Mouse (Mus musculus): Measurements from ENCODE around the gene Nt5dc2.

The Nt5dc2 gene

DNA sequence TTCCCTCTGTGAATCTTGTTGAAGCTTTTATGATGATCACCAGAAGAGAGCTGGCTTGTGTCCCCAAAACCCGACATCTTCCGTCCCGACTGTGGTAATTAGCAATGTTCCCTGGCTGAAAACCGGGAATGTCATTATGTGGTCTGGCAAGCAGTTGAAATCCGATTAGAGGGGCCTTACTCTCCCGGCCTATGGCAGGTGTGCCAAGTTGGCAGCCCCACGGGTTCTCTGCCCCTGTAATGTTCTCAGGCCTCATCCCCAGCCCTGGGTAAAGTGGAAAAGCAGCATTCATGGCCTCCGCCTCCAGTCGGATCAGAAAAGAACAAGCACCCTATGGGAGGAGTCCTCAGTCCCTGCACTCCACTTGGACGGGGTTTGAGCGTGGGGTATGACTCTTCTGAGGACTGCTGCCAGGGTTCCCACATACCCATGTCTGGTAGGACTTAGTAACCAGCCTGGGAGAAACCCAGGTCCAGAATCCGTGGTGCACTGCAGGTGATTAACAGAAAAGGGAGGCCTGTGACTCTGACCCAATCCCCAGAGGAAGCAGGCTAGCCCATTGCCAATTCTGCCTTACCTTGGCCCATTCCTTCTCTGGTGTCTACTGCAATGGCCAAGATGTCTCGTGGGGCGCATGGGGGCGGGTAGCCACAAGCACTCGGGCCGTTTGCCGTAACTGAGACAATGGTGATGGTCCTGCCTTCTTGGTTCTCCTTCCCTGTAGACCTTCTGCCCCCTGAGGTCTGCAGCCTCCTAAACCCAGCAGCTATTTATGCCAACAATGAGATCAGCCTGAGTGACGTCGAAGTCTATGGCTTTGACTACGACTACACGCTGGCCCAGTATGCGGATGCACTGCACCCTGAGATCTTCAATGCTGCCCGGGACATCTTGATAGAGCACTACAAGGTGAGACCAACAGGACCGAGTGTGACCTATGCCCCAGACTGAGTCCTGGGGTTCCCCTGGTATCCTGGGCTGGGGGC is 3.5 kb downstream of the Nt5dc2 start:
- no peak for ATAC-seq (ENCODE audit: low TSS enrichment)

DNA sequence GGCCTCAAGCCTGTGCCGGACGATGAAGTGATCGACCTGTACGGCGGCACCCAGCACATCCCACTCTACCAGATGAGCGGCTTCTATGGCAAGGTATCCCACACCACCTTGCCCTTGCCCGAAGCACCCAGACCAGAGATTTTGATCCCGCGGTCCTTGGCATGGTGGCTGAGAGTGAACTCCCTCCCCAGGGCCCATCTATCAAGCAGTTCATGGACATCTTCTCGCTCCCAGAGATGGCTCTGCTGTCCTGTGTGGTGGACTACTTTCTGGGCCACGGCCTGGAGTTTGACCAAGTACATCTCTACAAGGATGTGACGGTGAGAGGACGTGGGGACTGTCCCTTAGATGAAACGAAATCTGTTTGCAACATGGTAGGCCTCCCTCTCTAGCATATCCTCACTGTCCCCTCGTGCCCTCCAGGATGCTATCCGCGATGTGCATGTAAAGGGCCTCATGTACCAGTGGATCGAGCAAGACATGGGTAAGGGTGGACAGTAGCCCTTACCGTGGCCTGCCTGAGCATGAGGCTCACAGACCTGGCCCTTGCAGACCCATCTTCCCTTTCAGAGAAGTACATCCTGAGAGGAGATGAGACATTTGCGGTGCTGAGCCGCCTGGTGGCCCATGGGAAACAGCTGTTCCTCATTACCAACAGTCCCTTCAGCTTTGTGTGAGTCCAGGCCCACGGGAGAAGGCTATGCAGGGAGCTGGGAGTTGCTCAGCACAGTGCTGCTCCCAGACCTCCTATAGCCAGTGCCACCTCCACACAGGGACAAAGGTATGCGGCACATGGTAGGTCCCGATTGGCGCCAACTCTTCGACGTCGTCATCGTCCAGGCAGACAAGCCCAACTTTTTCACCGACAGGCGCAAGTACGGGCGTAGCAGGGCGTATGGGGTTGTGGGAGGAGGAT is 4.9 kb downstream of the Nt5dc2 start:
- ATAC-seq (ENCODE audit: low TSS enrichment) = no peak

DNA sequence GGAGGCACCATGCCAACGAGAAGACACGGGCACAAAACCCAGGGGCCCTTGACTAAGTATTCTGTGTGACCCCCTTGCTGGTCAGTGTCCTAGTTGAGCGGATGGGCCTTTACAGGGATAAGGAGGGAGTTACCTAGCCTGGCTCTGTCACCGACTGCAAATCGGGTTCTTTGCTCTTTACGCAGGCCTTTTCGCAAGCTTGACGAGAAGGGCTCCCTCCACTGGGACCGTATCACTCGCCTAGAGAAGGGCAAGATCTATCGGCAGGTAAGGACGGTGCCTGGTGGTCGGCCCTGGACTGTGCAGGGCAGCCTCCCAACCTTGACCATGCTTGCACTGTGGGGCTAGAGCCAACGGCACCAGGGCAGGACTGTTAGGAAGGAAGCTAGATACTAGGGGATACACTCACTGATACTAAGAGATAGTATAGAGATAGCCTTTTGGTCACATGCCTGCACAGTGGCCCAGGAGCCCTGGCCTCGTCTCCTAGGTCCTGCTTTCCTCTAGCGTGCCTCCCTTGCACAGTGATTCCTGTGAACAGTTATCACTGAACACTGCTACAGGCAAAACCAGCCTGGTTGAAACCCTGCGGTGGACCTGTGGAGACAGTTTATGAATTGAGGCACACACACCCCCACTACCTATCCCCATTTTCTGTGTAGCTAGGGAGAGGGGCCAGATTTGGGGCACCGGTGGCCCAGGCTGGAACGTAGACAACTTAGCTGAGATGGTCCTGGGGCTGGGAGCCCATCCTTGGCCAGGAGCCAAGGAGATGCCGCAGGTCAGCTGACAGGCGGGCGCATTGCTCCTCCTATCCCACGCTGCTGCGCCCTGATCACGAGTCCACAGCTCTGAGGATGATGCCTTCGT is 5.8 kb downstream of the Nt5dc2 start:
- ATAC-seq (ENCODE audit: low TSS enrichment) = no peak

DNA sequence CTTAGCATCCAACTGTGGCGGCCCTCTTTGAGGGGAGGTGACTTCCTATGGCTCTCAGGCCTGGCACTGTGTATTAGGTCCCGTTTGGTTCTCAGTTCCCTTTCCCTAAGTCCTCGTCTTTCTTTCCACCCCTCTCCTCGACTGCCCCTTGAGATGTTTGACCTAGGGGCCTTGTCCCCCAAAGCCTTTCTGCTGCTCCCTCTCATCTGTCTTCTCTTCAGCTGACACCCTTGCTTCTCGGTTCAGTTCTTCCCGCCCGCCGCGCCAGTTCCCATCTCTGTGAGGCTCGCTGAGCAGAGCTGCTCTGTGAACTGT is 6.4 kb downstream of the Nt5dc2 start:
- ATAC-seq (ENCODE audit: low TSS enrichment) = no peak

DNA sequence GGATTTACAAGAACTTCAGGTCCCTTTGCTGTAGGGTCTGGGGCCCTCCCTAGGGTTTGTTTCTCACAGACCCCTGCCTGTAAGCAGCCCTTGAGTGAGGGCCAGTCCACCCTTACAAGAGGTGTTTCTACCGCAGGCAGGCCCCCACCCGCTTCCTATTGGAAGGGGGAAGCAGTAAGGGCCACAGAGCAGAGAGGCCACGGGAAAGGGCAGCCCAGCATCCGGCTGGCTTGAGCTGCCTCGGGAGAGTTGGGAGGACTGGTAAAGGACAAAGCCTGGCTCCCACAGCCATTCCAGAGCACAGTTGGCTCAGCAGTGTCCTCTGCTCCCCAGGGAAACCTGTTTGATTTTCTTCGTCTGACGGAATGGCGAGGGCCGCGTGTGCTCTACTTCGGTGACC is 6.9 kb downstream of the Nt5dc2 start:
- no peak for ATAC-seq (ENCODE audit: low TSS enrichment)

DNA sequence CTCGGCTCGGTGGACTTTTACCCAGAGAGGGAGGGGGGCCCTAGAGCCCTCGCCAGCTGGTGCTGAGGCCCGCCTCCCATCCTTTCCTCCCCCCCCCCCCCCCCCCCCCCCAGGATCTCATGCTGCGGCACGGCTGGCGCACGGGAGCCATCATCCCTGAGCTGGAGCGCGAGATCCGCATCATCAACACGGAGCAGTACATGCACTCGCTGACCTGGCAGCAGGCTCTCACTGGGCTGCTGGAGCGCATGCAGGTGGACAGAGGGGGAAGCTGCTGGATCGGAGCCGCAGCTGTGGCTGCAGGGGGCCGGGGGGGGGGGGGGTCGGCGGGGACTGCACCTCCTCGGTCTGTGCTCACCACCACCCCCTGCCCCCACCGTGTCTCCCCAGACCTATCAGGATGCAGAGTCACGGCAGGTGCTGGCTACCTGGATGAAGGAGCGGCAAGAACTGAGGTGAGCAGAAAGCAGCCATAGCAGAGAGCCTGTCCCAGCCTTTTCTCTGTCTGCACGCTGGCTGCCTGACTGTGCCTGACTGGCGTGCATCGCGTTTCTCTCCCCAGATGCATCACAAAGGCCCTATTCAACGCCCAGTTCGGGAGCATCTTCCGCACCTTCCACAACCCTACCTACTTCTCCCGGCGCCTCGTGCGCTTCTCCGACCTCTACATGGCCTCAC is 7.5 kb downstream of the Nt5dc2 start:
- ATAC-seq (ENCODE audit: low TSS enrichment) = no peak

DNA sequence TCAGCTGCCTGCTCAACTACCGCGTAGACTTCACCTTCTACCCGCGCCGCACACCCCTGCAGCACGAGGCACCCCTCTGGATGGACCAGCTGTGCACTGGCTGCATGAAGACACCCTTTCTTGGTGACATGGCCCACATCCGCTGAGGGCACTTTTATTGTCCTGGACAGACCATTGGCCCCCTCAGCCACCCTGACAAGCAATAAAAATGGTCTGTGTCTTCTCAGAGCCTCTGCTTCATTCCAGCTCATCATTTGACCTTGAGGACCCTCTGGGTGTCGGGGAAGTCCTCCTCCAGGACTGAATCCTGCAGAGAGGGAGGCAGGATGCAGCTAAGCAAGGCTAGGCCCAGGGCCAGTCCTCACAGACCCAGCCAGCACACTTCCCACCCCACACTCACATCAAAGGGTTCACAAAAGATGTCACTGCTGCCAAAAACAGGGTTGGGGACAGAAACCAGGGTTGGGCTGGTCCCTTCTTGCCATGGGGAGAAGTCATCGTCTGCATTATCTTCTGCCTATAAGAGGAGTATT is 8.1 kb downstream of the Nt5dc2 start:
- ATAC-seq (ENCODE audit: low TSS enrichment) = no peak

DNA sequence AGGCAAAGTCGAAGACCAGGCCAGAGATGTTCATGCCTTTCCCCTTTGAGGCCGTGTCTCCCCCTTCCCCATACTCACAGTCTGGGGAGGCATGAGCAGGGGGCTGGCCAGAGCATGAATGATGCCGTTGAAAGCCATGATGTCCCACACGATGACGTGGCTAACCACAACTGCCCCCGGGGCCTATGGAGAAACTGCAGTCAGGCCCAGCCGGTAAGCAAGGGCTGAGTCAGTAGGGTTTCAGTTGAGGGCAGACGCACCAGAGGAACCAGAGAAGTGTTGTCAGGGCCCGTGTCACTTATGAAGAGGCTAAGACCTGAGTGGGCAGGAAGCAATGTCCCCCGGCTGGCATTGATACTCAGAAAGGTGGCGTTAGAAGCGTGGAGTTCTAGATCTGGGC is 8.8 kb downstream of the Nt5dc2 start:
- no peak for ATAC-seq (ENCODE audit: low TSS enrichment)

DNA sequence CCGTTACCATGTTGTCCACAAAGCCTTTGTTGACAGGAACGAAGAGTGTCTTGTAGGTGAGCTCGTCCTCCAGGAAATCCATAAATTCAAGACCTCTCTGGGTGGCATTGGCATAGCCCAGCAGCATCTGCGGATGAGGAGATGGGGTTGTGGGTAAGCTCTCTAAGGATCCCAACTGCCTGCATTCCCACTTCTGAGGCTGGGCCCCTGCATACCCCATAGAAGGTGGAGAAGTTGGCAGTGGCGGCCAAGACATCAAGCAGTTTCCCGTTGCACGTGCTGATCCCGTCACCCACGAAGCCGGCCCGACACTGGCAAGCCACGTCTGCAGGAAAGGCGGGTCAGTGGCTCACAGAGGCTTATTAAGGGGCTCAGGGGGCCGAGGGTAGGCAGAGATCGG is 9.3 kb downstream of the Nt5dc2 start:
- ATAC-seq (ENCODE audit: low TSS enrichment) = no peak

DNA sequence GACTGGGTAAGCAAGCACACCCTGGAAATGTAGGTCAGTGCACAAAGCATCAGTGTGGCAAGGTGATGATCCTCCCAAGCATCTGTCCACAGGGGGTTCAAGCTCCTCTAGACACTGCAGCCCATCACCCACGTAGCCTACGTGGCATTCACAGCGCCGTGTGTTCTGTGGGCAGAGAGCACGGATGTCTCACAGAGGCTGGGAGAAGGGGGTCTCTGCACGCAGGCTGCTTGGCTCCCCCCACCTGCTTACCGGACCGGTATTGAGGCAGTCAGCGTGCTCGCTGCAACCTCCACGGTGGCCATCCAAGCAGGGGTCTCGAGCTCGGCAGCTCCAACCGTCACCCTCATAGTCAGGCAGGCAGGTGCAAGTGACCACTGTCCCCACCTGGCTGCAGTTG is 10.2 kb downstream of the Nt5dc2 start:
- ATAC-seq (ENCODE audit: low TSS enrichment) = no peak

DNA sequence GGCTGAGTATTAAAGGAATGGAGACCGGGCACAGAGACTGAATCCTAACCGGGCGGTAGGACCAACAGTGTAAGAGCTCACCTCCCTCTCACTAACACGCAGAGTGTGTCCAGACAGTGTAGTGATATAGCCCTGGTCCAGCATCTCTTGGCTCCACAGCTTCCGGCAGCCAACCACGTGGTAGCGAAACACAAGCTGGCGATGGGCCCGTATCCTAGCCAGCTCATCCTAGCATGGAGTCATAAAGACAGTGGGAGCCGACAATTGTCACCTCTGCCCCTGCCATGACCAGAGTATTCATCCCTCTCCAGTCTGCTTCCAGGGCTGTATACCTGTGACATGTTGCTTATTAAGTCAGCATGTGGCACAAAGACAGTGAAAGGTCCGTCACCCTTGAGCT is 14.8 kb downstream of the Nt5dc2 start:
- no peak for ATAC-seq (ENCODE audit: low TSS enrichment)

DNA sequence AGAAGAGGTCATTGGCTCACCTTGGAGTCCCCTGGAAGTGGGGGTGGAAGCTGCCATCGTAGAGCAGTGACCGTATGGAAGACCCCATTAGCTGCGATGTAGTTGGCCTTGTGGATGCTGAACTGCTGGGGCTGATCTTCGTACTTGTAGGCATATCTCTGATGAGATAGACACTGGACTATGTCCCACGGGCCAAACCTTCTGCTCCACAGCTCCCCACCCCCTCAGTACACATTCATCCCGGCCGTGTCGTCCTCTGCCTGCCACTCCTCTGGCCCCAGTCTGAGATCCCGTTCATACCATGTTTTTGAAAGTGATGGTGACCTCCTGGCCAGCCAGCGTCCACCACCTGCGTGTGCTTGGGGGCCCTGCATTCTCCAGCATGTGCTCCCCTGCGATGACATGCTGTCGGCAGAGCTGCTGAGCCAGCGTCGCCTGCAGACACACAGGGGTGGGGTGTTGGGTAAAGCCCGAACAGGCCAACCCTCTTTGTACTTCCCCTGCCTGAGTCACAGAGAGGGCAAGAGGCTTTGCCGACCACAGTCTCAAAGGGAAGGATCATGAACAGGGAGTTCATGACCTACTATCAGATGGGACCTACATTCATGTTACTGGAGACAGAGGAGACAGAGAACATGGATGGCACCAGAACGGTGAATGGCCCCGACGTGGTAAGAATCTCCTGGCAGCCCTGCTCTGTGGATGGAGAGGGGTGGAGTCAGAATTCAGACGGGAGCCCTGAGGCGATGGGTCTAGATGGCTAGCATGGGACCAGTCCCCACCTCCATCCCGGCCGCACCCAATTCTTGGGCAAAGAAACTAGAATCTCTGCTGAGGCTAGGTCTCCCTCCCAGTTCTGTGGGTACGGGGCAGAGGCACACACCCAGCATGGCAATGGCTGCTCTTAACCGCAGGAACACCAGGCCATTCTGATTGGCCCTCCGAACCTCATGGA is 29.6 kb downstream of the Nt5dc2 start:
- no peak for ATAC-seq (ENCODE audit: low TSS enrichment)

DNA sequence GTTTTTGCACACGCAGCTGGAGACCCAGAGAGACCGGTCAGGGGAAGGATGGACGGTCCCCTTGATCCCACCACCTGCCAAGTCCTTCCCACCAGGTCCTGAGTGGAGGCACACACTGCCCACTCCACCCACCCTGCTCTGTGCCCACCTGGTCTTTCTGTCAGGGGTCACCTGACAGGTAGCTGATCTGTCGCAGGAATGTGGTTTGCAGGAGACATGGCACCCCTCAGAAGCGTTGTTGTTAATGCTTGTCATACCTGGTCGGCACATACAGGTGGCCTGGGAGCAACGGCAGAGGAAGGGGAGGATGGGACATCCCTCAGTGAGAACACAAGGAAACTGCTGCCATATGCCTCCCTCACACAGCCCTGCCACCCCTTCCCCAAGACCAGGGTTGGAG is 30.3 kb downstream of the Nt5dc2 start:
- no peak for ATAC-seq (ENCODE audit: low TSS enrichment)

DNA sequence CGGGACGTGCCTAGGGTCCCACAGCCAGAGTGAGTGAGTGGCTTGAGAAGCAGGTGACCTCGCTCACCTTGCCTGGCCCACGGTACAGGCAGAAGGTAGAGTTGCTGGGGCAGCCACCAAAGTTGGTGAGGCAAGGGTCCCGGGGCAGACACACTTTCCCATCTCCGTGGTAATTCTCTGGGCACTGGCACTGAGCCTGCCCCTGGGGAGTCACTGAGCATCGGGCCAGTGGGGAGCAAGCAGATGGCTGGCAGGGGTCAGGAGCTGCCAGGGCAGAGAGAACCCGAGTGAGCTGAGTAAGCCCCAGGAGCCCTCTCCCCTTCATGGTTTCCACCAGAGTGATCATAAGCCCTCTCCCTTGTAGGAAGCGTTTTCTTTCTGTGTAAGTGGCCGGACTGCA is 30.8 kb downstream of the Nt5dc2 start:
- ATAC-seq (ENCODE audit: low TSS enrichment) = no peak

DNA sequence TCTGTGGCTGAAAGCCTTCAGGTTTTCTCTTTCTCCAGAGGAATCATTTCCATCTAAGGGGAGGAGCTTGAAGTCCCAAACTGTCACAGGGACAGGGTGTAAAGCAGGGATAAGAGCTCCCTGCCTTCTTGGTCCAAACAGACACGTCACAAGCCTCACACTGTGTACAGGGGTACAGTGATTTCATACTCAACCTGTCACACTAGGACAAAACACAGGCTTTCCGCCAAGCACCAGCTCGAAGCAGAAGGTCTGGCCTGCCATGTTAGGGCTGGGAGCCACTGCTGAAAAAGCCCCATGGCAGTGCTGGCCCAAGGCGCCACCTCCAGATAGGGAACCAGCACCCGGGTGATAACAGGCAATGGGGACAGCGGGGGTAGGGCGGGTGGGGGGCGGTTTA is 33.2 kb downstream of the Nt5dc2 start:
- ATAC-seq (ENCODE audit: low TSS enrichment) = no peak

DNA sequence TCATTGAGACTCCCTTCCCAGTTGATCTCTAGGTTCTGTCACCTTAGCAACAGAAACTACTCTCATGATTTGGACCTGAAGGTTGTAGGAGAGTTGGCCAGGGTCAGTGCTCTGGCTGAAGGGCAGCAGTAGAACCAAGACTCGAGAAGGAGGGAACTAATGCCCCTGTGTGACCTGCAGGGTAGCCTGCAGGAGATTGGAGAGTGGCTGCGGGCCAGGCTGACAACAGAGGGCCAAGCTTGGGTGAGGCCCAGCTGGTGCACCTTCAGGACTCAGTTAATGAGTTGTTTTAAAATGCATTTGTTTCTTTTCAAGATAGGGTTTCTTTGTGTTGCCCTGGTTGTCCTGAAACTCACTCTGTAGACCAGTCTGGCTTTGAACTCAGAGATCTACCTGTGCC is 34.2 kb downstream of the Nt5dc2 start:
- no peak for ATAC-seq (ENCODE audit: low TSS enrichment)

DNA sequence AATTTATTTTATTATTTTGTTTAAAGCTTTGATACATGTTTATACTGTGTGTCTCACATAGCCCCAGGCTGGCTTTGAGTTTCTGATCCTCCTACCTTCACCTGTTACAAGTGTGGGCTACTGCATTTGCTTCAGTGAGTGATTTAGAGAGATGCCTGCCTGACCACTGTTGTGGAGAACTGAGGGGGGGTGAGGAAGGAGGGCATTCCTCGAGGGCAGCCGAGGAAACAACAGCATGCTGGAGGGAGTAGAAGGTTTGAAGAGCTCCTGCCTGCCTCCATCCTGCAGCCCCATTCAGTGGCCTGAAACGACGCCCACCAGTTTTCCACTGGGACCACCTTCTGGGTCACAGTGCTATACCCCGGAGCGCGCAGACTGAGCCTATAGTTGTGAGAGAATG is 34.6 kb downstream of the Nt5dc2 start:
- ATAC-seq (ENCODE audit: low TSS enrichment) = no peak

DNA sequence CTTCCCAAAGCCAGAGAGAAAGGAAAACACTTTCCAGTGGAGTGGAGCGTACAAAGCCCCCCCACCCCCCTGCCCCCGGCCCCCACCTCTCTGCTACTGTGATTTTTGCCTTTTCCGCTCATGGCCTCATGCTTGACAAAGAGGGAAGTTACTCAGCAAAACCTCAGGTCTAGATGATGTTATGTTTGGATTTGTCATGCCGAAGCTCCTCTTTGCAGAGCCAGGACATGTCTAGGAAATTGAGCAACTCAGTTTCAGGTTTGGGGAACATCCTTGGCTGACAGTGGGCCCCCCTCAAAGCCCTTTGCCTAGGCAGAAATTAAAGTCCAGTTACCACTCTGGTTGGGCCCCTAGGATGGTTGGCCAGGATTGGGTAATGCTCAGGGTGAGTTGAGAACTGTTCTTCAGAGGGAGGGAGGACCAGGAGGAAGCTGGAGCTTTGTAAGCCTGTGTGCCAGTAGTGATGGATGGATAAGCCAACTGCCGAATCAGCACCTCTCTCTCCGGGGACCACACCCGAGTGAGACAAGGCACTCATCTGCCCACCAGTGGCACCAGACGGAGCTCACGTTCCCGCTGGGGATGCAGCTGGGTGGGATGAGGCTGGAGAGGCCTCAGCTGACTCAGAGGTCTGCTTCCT is 35.3 kb downstream of the Nt5dc2 start:
- peak; percentile 68 for ATAC-seq (ENCODE audit: low TSS enrichment)

DNA sequence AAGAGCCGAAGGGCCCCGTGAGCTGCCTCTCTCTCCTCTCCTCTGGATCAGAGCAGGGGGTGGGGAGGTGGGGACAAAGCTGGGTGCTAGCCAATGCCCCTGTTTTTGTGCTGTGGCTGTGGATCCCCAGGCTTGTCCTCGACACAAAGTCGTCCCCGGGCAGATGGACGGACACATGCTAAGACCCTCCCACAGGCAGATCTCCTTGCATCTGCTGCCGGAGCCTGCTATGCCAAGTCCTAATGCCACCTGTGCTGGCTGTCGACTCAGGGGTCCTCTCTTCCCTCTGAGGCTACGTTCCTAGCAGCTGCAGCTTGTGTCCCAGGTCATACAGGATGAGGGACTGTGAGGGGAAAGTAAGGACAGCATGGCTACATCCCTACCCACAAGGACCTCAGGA is 36.0 kb downstream of the Nt5dc2 start:
- ATAC-seq (ENCODE audit: low TSS enrichment) = no peak

Measured in frontal cortex, adult (tissue).